Mouse (Mus musculus): ENCODE results near the gene Dync1li1.

The Dync1li1 gene

GRCm38 (mm10) chr9:114729911-114730805 is 41.6 kb downstream of the Dync1li1 start:
- no peak for DNase-seq (ENCODE audit: low spot score)

DNA sequence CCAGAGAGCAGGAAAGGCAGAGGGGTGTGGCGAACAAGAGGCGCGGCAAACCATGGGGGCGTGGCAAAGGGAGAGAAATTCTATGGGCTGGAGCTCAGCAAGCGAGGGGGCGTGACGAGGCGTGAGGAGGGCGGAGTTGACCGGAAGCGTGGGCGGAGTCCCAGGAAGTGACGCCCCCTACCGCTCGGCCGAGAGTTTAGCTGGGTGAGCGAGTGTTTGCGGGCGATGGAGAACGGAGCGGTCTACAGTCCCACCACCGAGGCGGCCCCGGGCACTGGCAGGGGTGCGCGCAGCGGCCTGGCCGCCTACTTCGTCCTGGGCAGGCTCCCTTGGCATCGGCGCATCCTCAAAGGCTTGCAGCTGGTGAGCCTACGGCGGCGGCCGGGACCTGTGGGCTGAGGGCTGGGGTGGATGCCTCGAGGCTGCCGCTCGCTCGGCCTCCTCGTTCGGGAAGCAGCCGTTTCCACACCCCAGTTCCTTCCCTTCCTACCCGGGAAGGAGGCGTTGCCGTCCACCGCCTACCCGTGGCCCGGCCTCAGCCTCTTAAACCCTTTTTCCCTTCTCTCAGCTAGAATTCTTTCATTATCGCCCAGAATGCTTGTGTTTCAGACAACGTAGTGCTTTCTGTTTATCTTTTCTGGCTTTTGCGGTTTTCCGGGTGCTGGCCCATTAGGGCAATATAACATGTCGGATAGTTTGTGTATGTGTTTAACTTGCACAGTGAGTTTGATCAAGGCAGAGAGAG is 42.6 kb downstream of the Dync1li1 start, which contains the start of gene Cmtm6:
TSS of gene Cmtm6 (plus strand) at position 106 of the 745 bp plus-strand sequence.
- peak; percentile 99 for DNase-seq (ENCODE audit: low spot score)

GRCm38 (mm10) chr9:114731871-114732682 is 43.5 kb downstream of the Dync1li1 start:
- DNase-seq (ENCODE audit: low spot score) = no peak

- no peak for DNase-seq (ENCODE audit: low spot score)
Observed at GRCm38 (mm10) chr9:114733238-114733637, 44.6 kb downstream of the Dync1li1 start.

DNA sequence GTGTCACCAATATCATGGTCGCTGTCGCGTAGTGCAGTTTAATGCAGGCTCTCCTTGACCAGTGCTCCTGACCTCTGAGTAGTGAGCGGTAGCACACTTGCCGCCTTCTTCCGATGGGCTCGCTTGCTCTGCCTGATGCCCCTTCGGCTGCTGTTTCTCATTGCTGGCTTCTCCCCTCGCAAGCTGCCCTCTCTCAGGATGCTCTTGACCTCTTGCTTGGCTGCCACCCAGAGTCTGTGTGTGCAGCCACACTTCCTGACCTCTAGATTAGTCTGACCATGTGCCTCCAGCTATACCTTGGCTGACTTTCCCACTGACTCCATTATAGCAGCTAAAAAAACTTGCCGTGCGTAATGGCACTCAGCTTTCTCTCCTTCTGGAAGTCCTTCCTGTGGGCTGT is 47.9 kb downstream of the Dync1li1 start:
- no peak for DNase-seq (ENCODE audit: low spot score)

DNA sequence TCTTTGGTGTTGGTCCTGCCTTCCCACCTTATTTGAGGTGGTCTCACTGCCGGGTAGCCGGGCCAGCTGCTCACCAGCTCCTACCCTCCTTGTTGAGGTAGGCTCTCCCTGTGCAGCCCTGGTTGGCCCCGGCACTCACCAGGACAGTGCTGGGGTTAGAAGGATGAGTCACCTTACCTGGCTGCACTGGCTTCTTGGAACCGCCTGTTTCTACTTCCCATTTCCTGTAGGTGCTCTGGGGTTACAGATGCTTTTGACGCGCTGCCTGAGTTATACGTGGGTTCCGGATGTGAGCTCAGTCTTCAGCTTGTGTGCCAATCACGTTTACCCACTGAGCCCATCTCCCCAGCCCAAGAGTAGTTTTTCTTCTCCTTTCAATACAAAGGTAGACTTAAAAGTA is 51.7 kb downstream of the Dync1li1 start:
- no peak for DNase-seq (ENCODE audit: low spot score)

GRCm38 (mm10) chr9:114742731-114743130 is 54.1 kb downstream of the Dync1li1 start:
- no peak for DNase-seq (ENCODE audit: low spot score)

DNA sequence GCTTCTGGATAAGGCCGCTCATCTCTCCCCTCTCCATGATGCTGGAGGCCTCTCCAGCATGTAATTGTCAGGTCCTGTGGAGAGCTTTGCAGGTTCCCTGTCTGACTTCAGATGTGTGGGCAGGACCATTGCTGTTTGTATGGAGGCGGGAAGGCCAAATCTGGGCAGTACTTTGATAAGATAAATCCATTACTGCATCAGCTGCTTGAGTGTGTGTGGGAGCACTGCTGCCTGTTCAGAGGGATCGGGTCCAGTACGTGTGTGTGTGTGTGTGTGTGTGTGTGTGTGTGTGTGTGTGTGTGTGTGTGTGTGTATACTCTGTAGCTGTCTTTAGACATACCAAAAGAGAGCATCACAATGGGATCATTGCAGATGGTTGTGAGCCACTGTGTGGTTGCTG is 56.6 kb downstream of the Dync1li1 start:
- DNase-seq (ENCODE audit: low spot score) = no peak

DNA sequence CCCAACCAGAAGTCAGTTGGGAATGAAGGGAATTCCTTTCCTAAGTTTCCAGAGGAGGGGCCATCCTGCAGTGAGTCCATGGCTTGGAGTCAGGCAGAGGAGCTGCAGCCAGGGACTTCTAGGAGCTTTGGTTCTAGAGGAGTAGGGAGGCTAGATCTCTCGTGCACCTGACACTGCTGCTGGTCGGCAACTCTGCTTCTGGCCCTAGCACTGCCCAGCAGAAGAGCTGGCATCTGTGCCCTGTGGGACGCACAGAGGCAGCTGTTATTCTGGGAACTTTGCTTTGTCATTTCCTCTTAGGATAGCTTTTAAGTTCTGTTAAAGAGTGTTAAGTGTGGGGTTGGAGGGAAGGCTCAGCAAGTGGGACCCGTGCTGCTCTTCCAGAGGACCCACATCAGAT is 57.1 kb downstream of the Dync1li1 start:
- DNase-seq (ENCODE audit: low spot score) = no peak

DNA sequence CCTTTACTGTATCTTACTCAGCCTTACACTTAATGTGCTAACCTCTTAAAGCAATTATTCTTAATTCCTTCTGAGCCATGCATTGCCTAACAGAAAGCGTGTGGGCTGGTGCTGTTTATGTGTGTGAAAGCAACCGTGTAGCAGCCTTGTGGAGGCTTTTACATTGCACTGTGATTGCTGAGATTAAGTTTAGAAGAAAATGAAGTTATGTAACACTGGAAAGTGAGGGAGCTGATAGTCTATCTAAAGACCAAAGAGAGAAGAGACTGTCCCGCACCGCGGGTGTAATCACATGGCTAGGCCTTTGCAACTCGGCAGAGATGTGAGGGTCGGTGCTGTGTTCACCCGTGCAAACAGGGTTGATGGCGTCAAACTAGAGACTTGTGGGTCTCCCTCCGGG is 58.4 kb downstream of the Dync1li1 start:
- no peak for DNase-seq (ENCODE audit: low spot score)

GRCm38 (mm10) chr9:114747466-114747865 is 58.9 kb downstream of the Dync1li1 start:
- no peak for DNase-seq (ENCODE audit: low spot score)

DNA sequence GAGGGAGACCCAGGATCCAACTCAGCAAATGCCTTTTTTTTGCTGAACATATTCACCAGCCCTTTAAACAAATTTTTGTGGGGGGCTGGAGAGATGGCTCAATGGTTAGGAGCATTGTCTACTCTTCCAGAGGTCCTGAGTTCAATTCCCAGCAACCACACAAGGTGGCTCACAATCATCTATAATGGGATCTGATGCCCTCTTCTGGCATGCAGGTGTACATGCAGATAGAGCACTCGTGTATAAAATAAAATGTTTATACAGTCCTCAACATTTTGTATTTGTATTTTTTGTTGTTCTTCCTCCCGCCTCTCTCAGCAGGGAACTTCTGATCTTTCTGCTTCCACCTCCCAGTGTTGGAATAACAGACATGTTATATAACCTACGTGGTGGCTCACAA is 63.0 kb downstream of the Dync1li1 start:
- no peak for DNase-seq (ENCODE audit: low spot score)

GRCm38 (mm10) chr9:114752311-114752710 is 63.7 kb downstream of the Dync1li1 start:
- no peak for DNase-seq (ENCODE audit: low spot score)

- DNase-seq (ENCODE audit: low spot score) = peak; percentile 94
Observed at GRCm38 (mm10) chr9:114752863-114753484, 64.4 kb downstream of the Dync1li1 start.

GRCm38 (mm10) chr9:114758272-114758671 is 69.7 kb downstream of the Dync1li1 start:
- no peak for DNase-seq (ENCODE audit: low spot score)

GRCm38 (mm10) chr9:114758801-114759200 is 70.2 kb downstream of the Dync1li1 start:
- no peak for DNase-seq (ENCODE audit: low spot score)

GRCm38 (mm10) chr9:114759886-114760285 is 71.3 kb downstream of the Dync1li1 start:
- DNase-seq (ENCODE audit: low spot score) = no peak

- DNase-seq (ENCODE audit: low spot score) = no peak
Observed at GRCm38 (mm10) chr9:114760353-114760752, 71.8 kb downstream of the Dync1li1 start.

GRCm38 (mm10) chr9:114761848-114762247 is 73.3 kb downstream of the Dync1li1 start:
- no peak for DNase-seq (ENCODE audit: low spot score)

DNA sequence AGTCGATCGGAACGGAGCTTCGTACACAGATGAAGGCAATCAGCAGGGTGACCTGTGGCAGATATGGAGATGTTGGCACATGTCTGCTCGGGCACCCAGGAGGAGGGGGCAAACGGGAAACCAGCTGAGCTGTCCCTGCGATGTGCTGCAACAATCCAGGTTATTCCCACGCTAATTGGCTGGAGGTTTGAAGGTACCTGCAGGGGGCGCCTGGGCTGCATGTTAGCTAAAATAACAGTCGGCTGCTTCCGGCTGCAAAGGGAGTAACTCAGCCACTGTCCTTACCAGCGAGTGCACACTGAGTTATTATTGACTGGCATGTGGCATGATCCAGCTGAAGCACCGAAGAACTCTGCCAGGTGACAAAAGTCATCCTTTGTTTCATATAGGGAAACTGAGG is 74.8 kb downstream of the Dync1li1 start:
- no peak for DNase-seq (ENCODE audit: low spot score)

- no peak for DNase-seq (ENCODE audit: low spot score)
Observed at GRCm38 (mm10) chr9:114767030-114767429, 78.4 kb downstream of the Dync1li1 start.

GRCm38 (mm10) chr9:114767507-114767906 is 78.9 kb downstream of the Dync1li1 start:
- no peak for DNase-seq (ENCODE audit: low spot score)
